Mouse (Mus musculus) lung, postnatal 25 days (tissue): ENCODE data around the gene Snap23.
"Not testable (repeated sequence)": the region's sequence is repeated elsewhere in the genome, so short reads cannot be mapped to it uniquely, and the experiment has no call there.

ENCODE experiments used
- DNase-seq: peaks from one replicate; pipeline ENCODE4 v3.0.0; 2022; ENCODE audit warnings: low spot score

The Snap23 gene

DNA sequence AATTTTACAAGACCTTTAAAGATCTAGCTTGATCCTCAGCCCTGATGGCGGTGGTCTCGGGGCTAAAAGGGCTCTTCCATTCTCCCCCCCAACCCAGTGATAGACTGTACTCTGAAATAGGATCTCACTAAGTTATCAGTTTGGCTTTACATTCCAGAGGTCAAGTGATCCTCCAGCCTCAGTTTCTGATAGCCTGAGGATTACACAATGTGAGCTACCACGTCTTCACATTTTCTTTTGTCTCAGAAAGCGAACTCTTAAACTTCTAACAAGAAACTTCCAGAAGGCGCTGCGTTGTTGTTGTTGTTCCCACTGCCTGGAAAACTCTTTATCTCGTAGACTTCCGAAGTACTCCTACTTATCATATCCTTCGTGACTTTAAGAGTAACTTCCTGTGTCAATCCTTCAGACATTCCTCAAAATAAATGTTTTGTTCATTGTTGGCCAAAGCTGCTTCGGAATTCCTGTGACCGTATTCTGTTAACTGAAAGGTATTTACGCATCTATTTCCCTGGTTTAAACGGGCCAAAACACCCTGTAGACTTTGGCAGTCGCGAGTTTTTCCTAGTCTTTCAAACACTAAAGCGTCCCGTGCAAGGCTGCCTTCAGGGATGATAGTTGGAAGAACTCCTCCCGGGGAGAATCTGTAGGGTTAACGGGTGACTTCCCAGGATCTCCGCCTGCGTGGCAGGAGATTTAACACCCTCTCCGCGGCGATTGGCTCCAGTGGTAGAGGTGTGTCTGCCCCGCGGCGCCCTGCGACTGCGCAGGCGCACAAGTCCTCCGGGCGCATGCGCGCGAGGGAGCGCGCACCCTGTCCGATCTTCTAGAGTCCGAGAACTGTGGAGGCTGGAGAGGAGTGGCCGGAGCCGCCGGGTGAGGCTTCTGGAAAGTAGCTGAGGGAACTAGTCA, at the start of gene Snap23:
Gene Snap23 (plus strand): TSS at position 786 of the 912 bp plus-strand sequence.
- peak; percentile 96 for DNase-seq

- DNase-seq = peak; percentile 10
Measured at GRCm38 (mm10) chr2:120518547-120519210, 48.8 kb upstream of the Snap23 start.

DNA sequence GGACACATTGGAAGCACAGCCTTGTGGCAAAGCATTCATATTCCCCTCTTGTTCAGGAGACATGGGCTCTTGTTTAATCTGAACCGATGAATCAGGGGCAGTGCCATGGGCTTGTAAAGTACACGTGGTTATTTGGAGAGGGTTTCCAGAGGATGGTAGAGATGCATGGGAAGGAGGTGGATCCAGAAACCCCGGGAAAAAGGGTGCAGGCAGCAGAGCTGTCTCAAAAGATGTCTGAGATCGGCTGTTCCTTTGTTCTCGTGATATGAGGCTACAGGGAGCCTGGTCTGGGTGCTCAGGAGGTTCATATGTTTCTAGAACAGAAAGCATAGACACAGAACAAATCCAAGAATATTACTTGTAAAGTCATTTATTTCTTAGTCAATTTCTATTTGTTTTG, 40.7 kb upstream of the Snap23 start:
- no peak for DNase-seq

- DNase-seq = no peak
Measured at GRCm38 (mm10) chr2:120529531-120529930, 37.9 kb upstream of the Snap23 start.

- DNase-seq = no peak
Measured at GRCm38 (mm10) chr2:120531223-120531622, 36.2 kb upstream of the Snap23 start.

- no peak for DNase-seq
Measured at GRCm38 (mm10) chr2:120539333-120539732, 28.1 kb upstream of the Snap23 start.

DNA sequence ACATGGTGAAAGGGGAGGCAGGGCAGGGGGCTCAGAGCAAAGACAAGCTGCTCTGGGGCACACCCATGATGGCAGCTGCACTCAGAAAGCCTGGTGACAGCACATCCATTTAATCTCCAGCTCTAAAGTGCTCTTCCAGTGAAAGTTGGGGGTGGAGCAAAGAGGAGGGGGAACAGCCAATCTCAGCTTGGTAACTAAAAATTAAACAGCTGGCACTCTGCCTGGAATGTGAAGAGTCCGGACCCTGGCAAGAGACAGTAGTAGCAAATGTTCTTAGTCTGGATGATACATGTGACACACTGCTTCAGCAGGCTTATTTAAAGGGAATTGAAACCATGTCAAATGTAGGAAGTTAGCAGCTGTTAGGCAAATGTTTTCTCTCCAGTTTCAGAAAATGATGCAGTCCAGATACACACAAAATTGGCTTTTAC, 27.7 kb upstream of the Snap23 start:
- DNase-seq = peak; percentile 90

DNA sequence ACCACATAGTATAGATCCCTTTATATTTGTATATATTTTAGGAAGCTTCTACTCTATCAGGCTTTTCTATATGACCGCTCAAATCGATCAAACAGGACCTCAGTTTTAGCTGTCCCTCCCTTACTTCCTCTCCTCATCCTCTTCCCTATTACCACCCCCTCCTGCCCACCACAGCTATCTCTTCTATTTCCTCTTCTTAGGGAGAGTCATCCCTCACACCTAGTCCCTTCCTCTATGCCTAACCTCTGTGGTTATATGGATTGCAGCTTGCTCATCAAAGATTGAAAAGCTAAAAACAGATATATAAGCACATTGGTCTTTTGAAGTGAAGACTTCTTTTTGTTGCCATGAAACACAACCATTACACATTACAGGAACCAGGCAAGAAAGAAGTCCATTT, 22.7 kb upstream of the Snap23 start:
- no peak for DNase-seq

DNA sequence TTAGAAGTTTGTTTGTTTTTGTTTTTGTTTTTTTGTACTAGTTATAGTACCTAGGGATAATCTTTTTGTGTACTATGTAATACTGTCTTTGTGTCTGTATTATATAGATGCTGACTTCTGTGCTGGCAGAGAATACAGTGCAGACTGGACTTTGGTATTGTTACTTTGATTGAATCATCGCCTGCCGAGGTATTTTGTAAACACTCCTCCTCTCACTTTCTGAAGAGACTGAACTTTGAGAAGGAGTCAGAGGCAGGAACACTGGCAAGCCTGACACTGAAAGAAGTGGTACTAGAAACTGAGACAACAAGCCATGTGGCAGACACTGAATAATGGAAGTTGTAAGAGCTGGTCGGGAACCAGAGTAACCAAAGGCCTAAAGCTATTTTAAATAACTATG, 10.6 kb upstream of the Snap23 start:
- DNase-seq = peak; percentile 10

GRCm38 (mm10) chr2:120558813-120559212, 8.7 kb upstream of the Snap23 start:
- DNase-seq = peak; percentile 12

DNA sequence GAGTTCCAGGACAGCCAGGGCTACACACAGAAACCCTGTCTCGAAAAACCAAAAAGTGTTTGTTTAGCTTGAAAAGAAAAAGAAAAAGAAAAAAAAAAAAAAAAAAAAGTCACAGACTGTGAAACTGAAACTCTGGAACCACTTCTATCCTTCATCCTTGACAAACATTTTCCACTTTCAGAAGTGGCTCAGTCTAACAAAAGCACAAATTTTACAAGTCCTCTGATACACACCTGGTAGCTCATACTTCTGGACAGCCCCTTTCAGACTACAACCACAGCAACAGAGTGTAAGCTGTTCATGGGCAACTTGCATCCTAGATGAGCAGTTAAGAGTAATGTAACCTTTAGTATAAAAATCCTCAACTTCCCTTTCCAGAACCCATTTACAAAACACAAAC, 5.9 kb upstream of the Snap23 start:
- DNase-seq = no peak

- no peak for DNase-seq
Measured at GRCm38 (mm10) chr2:120562859-120563234, 4.6 kb upstream of the Snap23 start.

GRCm38 (mm10) chr2:120563235-120563990, 4.1 kb upstream of the Snap23 start, which contains the start of gene Zfp106:
Gene Zfp106, minus strand, starts transcription at chr2:120563843.
- DNase-seq = peak; percentile 93

- not testable (repeated sequence) for DNase-seq
Measured at GRCm38 (mm10) chr2:120564548-120565188, 2.8 kb upstream of the Snap23 start.

DNA sequence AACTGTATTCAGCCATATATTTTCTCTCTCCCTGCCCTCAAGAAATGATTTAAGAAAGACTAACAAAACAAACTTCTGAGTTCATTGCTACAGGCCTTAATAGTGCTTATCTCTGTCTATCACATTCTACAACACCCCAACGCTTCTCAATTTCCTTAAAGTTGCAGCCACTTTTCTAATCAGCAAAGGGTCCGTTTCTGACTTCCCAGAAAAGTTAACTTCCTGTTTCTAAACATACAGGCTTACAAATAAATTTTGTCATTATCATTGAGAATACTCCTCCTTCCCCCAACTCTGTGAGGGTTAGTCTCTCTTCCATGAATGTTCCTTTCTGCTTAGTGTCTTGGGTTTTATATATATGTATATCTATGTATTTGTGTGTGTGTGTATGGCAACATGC, 2.1 kb upstream of the Snap23 start:
- no peak for DNase-seq

DNA sequence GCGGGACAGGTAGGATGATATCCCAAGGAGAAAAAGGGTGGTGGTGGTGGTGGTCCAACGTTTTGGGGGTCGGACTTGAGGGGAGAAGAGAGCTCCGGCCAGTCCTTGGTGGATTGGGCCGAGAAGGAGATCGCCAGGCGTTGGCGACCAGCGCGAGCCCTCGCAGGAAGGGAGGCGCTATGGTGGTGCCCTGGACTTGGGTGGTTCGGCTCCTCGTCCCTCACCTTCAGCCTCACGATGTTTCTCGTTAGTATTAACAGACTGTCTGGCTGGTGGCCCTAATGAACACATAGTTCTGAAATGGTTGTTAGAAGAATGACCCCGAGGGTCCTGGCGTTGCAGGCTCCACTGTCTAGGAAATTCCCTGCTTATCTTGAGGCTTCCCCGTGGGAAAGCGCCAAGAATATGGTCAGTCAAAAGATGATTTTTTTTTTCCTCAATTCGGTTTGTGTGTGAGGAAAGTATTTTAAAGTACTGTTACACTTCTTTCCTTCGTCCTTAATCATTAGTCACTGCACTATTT, 388 bp downstream of the Snap23 start:
- no peak for DNase-seq

- DNase-seq = no peak
Measured at GRCm38 (mm10) chr2:120571081-120571480, 3.6 kb downstream of the Snap23 start.

DNA sequence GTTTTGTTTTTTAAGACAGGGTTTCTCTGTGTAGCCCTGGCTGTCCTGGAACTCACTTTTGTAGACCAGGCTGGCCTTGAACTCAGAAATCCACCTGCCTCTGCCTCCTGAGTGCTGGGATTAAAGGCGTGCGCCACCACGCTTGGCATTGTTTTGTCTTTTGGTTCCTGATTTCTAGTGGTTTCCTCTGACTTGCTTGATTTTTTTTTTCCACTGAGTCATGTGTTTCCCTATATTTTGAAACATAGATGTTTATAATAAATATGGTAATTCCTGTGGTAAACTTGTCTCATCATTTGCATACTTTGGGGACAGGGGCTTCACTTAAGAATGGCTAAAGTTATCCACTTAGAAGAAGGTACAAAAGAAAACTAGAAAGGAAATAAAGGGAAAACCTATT, 4.7 kb downstream of the Snap23 start:
- DNase-seq = not testable (repeated sequence)

DNA sequence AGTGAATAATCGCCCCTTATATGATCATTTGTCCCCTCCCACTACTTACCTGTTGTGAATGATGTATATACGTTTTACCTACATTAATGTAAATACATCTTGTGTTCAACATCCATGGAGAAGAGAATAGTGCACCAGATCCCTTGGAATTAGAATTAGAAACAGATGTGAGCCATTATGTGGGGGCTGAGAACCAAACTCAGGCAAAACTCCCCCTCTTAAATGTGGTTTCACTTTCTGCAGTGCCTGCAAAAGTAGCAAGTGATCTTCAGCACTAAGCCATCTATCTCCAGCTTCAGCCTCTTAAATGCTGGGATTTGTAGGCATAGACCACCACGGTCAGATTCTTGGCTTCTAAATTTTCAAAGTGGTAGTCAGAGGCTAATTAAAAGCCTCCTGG, 7.7 kb downstream of the Snap23 start:
- DNase-seq = no peak

- DNase-seq = no peak
Measured at GRCm38 (mm10) chr2:120575978-120576377, 8.5 kb downstream of the Snap23 start.

DNA sequence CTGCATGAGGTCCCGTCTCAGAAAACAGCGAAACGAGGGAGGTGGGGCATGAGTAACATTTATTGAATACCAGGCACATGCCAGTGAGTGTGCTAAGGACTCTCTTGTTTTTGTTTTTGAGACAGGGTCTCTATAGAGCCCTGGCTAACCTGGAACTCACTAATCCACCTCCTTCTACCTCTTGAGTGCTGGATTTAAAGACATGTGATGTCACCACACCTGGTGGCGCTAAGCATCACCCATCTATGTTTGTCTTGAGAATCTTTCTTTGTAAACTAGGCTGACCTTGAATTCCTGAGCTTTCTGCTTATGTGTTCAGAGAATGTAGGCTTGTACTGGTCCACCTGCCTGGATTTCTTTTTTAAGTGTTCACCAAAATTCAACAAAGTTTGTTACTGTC, 10.3 kb downstream of the Snap23 start:
- DNase-seq = no peak

DNA sequence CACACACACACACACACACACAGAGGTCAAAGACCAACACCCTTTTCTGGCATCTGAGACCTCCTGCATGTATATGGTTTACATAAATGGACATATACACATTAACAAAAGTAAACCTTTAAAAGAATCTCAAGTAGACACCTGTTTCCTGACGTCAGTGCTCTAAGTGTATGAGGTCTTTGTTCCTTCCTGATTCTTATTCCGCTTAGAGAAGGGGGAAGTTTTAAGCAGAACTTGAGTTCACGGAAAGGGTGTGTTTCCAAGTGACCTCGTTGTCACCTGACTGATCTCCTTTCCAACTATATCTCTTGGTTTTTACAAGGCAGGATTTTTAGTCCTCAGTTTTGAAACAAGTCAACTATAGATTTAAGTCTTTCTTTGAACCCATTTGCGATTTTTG, 10.8 kb downstream of the Snap23 start:
- peak; percentile 66 for DNase-seq
